Mouse (Mus musculus): ENCODE measurements at regions not wholly inside any gene's neighbourhood (a gene's known extent, or its start where the extent isn't known, plus 50 kb on each side); places are given as distances from the start of the nearest gene placed in this dataset.

- H3K27ac ChIP-seq (ENCODE audit: insufficient read depth, low read length): no peak overlapping the region
- H3K9me3 ChIP-seq (replicated peaks; ENCODE audit: control insufficient read depth, insufficient read depth, low read length, poor library complexity, severe bottlenecking): no peaks in the 10 kb centered on the region
- H3K36me3 ChIP-seq (ENCODE audit: control insufficient read depth, insufficient read depth, low read length, poor library complexity, severe bottlenecking): no peaks in the 10 kb centered on the region
- H3K4me1 ChIP-seq (ENCODE audit: control insufficient read depth, insufficient read depth, low read length): no peaks in the 10 kb centered on the region
- H3K27me3 ChIP-seq (ENCODE audit: control insufficient read depth, insufficient read depth, low read length, poor library complexity, severe bottlenecking): no peaks in the 10 kb centered on the region; the same call in 1 of the 2 replicates
- TF ChIP-seq POLR2A (IDR thresholded peaks at IDR 0.05; ENCODE audit: insufficient read depth, low read length) (no peak), CTCF (IDR thresholded peaks at IDR 0.05; ENCODE audit: low read depth, low read length) (no peak), EP300 (IDR thresholded peaks at IDR 0.05; ENCODE audit: insufficient read depth, low read depth, low read length) (no peak)
- no peak overlapping the region for H3K4me3 ChIP-seq (ENCODE audit: low read depth, low read length)
- H3K9ac ChIP-seq (ENCODE audit: low read depth, poor library complexity, severe bottlenecking): no peak overlapping the region
Observed at GRCm38 (mm10) chr15:10830478-10830877, 116.1 kb upstream of the Rai14 start.

DNA sequence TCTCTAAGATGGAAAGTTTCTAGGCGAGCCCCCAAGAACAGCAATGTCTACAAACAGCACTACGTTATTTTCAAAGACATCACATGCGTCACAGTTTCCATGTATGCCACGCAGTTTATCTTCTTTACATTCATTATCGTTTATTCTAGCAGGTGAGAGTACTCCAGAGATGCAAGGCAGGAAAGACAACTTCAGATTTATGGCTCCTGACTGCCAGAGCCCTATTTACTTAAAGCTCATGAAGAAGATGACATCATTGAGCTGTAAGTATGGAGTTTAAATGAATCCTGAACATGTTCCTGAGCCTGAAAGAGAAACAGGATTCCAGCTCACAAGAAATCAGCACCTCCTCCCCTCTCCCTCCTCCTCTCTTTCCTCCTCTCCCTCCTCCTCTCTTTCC is 116.7 kb upstream of the Rai14 start:
- Histone ChIP-seq H3K36me3 (ENCODE audit: control insufficient read depth, insufficient read depth, low read length, poor library complexity, severe bottlenecking) (no peaks in the 10 kb centered on the region), H3K4me3 (ENCODE audit: low read depth, low read length) (no peak overlapping the region), H3K27ac (ENCODE audit: insufficient read depth, low read length) (no peak overlapping the region), H3K9me3 (replicated peaks; ENCODE audit: control insufficient read depth, insufficient read depth, low read length, poor library complexity, severe bottlenecking) (no peaks in the 10 kb centered on the region), H3K4me1 (ENCODE audit: control insufficient read depth, insufficient read depth, low read length) (no peaks in the 10 kb centered on the region), H3K9ac (ENCODE audit: low read depth, poor library complexity, severe bottlenecking) (no peak overlapping the region), H3K27me3 (ENCODE audit: control insufficient read depth, insufficient read depth, low read length, poor library complexity, severe bottlenecking) (no peaks in the 10 kb centered on the region; the same call in 1 of the 2 replicates)
- no peak for TF ChIP-seq POLR2A (IDR thresholded peaks at IDR 0.05; ENCODE audit: insufficient read depth, low read length)
- TF ChIP-seq CTCF (IDR thresholded peaks at IDR 0.05; ENCODE audit: low read depth, low read length): no peak
- TF ChIP-seq EP300 (IDR thresholded peaks at IDR 0.05; ENCODE audit: insufficient read depth, low read depth, low read length): no peak

- no peaks in the 10 kb centered on the region for H3K36me3 ChIP-seq (ENCODE audit: control insufficient read depth, insufficient read depth, low read length, poor library complexity, severe bottlenecking)
- no peaks in the 10 kb centered on the region for H3K4me1 ChIP-seq (ENCODE audit: control insufficient read depth, insufficient read depth, low read length)
- no peaks in the 10 kb centered on the region for H3K9me3 ChIP-seq (replicated peaks; ENCODE audit: control insufficient read depth, insufficient read depth, low read length, poor library complexity, severe bottlenecking)
- TF ChIP-seq CTCF (IDR thresholded peaks at IDR 0.05; ENCODE audit: low read depth, low read length) (no peak), EP300 (IDR thresholded peaks at IDR 0.05; ENCODE audit: insufficient read depth, low read depth, low read length) (no peak), POLR2A (IDR thresholded peaks at IDR 0.05; ENCODE audit: insufficient read depth, low read length) (no peak)
- H3K27ac ChIP-seq (ENCODE audit: insufficient read depth, low read length): no peak overlapping the region
- no peak overlapping the region for H3K4me3 ChIP-seq (ENCODE audit: low read depth, low read length)
- H3K9ac ChIP-seq (ENCODE audit: low read depth, poor library complexity, severe bottlenecking): no peak overlapping the region
- no peaks in the 10 kb centered on the region; the same call in 1 of the 2 replicates for H3K27me3 ChIP-seq (ENCODE audit: control insufficient read depth, insufficient read depth, low read length, poor library complexity, severe bottlenecking)
Observed at GRCm38 (mm10) chr15:10832331-10832730, 117.9 kb upstream of the Rai14 start.

GRCm38 (mm10) chr15:10833866-10834571 is 118.1 kb upstream of the C1qtnf3 start:
- no peak overlapping the region for H3K9ac ChIP-seq (ENCODE audit: low read depth, poor library complexity, severe bottlenecking)
- no peak overlapping the region for H3K27ac ChIP-seq (ENCODE audit: insufficient read depth, low read length)
- H3K9me3 ChIP-seq (replicated peaks; ENCODE audit: control insufficient read depth, insufficient read depth, low read length, poor library complexity, severe bottlenecking): no peaks in the 10 kb centered on the region
- H3K4me1 ChIP-seq (ENCODE audit: control insufficient read depth, insufficient read depth, low read length): no peaks in the 10 kb centered on the region
- H3K36me3 ChIP-seq (ENCODE audit: control insufficient read depth, insufficient read depth, low read length, poor library complexity, severe bottlenecking): no peaks in the 10 kb centered on the region
- H3K27me3 ChIP-seq (ENCODE audit: control insufficient read depth, insufficient read depth, low read length, poor library complexity, severe bottlenecking): no peaks in the 10 kb centered on the region; the same call in 1 of the 2 replicates
- H3K4me3 ChIP-seq (ENCODE audit: low read depth, low read length): no peak overlapping the region
- TF ChIP-seq CTCF (IDR thresholded peaks at IDR 0.05; ENCODE audit: low read depth, low read length) (no peak), POLR2A (IDR thresholded peaks at IDR 0.05; ENCODE audit: insufficient read depth, low read length) (no peak), EP300 (IDR thresholded peaks at IDR 0.05; ENCODE audit: insufficient read depth, low read depth, low read length) (no peak)

GRCm38 (mm10) chr15:10838584-10839288 is 113.4 kb upstream of the C1qtnf3 start:
- H3K27me3 ChIP-seq (ENCODE audit: control insufficient read depth, insufficient read depth, low read length, poor library complexity, severe bottlenecking): no peaks in the 10 kb centered on the region
- H3K27ac ChIP-seq (ENCODE audit: insufficient read depth, low read length): no peak overlapping the region
- no peaks in the 10 kb centered on the region for H3K36me3 ChIP-seq (ENCODE audit: control insufficient read depth, insufficient read depth, low read length, poor library complexity, severe bottlenecking)
- H3K4me1 ChIP-seq (ENCODE audit: control insufficient read depth, insufficient read depth, low read length): no peaks in the 10 kb centered on the region
- TF ChIP-seq POLR2A (IDR thresholded peaks at IDR 0.05; ENCODE audit: insufficient read depth, low read length) (no peak), CTCF (IDR thresholded peaks at IDR 0.05; ENCODE audit: low read depth, low read length) (no peak), EP300 (IDR thresholded peaks at IDR 0.05; ENCODE audit: insufficient read depth, low read depth, low read length) (no peak)
- no peak overlapping the region for H3K9ac ChIP-seq (ENCODE audit: low read depth, poor library complexity, severe bottlenecking)
- no peak overlapping the region for H3K4me3 ChIP-seq (ENCODE audit: low read depth, low read length)
- no peaks in the 10 kb centered on the region for H3K9me3 ChIP-seq (replicated peaks; ENCODE audit: control insufficient read depth, insufficient read depth, low read length, poor library complexity, severe bottlenecking)

- Histone ChIP-seq H3K27ac (ENCODE audit: insufficient read depth, low read length) (no peak overlapping the region), H3K4me3 (ENCODE audit: low read depth, low read length) (no peak overlapping the region), H3K27me3 (ENCODE audit: control insufficient read depth, insufficient read depth, low read length, poor library complexity, severe bottlenecking) (no peaks in the 10 kb centered on the region), H3K4me1 (ENCODE audit: control insufficient read depth, insufficient read depth, low read length) (no peaks in the 10 kb centered on the region), H3K36me3 (ENCODE audit: control insufficient read depth, insufficient read depth, low read length, poor library complexity, severe bottlenecking) (no peaks in the 10 kb centered on the region), H3K9me3 (replicated peaks; ENCODE audit: control insufficient read depth, insufficient read depth, low read length, poor library complexity, severe bottlenecking) (no peaks in the 10 kb centered on the region), H3K9ac (ENCODE audit: low read depth, poor library complexity, severe bottlenecking) (no peak overlapping the region)
- TF ChIP-seq CTCF (IDR thresholded peaks at IDR 0.05; ENCODE audit: low read depth, low read length) (no peak), EP300 (IDR thresholded peaks at IDR 0.05; ENCODE audit: insufficient read depth, low read depth, low read length) (no peak), POLR2A (IDR thresholded peaks at IDR 0.05; ENCODE audit: insufficient read depth, low read length) (no peak)
Observed at GRCm38 (mm10) chr15:10840621-10841034, 111.5 kb upstream of the C1qtnf3 start.
